ENCODE assay signal across 10 mouse cellular contexts in genomic region chr13:23593051-23593770, GRCm38 (mm10). TPM values are rescaled to one million over a fixed set of nuclear protein-coding genes. Genes with fewer than 3 reads are reported as not detected.
DNase-seq lines count a peak whose midpoint lies in the region; ATAC-seq and TF ChIP-seq lines count a peak whose summit lies in the region.
"Had no signal": no experiment of that assay in that cellular context is flagged by ENCODE, and none has a peak within 500 bp of the region (broad histone marks: within the 10 kb centered on the region; RNA-seq: fewer than 3 reads in every experiment).

No protein-coding gene starts in this region.

- TF ChIP-seq CTCF in heart, postnatal 0 days (IDR thresholded peaks at IDR 0.05; ENCODE audit: low read depth), result no peak
- no peak for TF ChIP-seq CTCF in heart, adult 2 months (IDR thresholded peaks at IDR 0.05)
- no peak for TF ChIP-seq CTCF in lung, postnatal 0 days (IDR thresholded peaks at IDR 0.05)

- H3K79me2 ChIP-seq in heart, adult 2 months (replicated peaks; ENCODE audit: control insufficient read depth, insufficient read depth, low read length), result no peaks in the 10 kb centered on the region

- no peak; the same call in 1 of the 2 replicates for ATAC-seq in heart, postnatal 0 days (ENCODE audit: insufficient read depth, low read depth)
- peak; percentile 61; the same call in 1 of the 2 replicates for ATAC-seq in kidney, embryonic 16.5 days (ENCODE audit: low FRiP score, low TSS enrichment)
- ATAC-seq in lung, postnatal 0 days, result peak; percentile 83
- ATAC-seq in activated CD4-positive, CD25-positive, alpha-beta regulatory T cell, adult 4 months, result no peak
- ATAC-seq in hindbrain, embryonic 11.5 days (ENCODE audit: low FRiP score), result no peak
- ATAC-seq in cerebellum, adult (ENCODE audit: insufficient number of reproducible peaks, low FRiP score, low TSS enrichment), result no peak

- H3K9me3 ChIP-seq in heart, postnatal 0 days (replicated peaks; ENCODE audit: control insufficient read depth, low read length), result no peaks in the 10 kb centered on the region
- H3K9me3 ChIP-seq in kidney, embryonic 16.5 days (ENCODE audit: low read length), result no peaks in the 10 kb centered on the region
- no peaks in the 10 kb centered on the region for H3K9me3 ChIP-seq in lung, postnatal 0 days (ENCODE audit: low read length)
- H3K9me3 ChIP-seq in hindbrain, embryonic 11.5 days (ENCODE audit: control insufficient read depth, low read length), result no peaks in the 10 kb centered on the region
- H3K9me3 ChIP-seq: embryonic facial prominence, embryonic 12.5 days; neural tube, embryonic 12.5 days had no signal

- DNase-seq in heart, postnatal 0 days (ENCODE audit: low spot score), result no peak
- DNase-seq in heart, adult 2 months, result no peak
- DNase-seq in T-cell, adult 2 months (ENCODE audit: low spot score), result peak; percentile 13
- peak; percentile 50 for DNase-seq in lung, postnatal 0 days (ENCODE audit: low spot score)
- DNase-seq in hindbrain, embryonic 11.5 days (ENCODE audit: low spot score), result no peak

- TF ChIP-seq EP300 in heart, postnatal 0 days (IDR thresholded peaks at IDR 0.05; ENCODE audit: low read depth), result no peak
- no peak for TF ChIP-seq EP300 in heart, adult 2 months (IDR thresholded peaks at IDR 0.05; ENCODE audit: insufficient read depth, low read depth, low read length)
- peak; percentile 62; the same call in 1 of the 2 replicates for TF ChIP-seq EP300 in lung, postnatal 0 days (IDR thresholded peaks at IDR 0.05)

- no peaks in the 10 kb centered on the region for H3K4me1 ChIP-seq in heart, postnatal 0 days (ENCODE audit: control insufficient read depth, insufficient read depth)
- H3K4me1 ChIP-seq in heart, adult 2 months (ENCODE audit: control insufficient read depth, insufficient read depth, low read length), result no peaks in the 10 kb centered on the region; the same call in 1 of the 2 replicates
- H3K4me1 ChIP-seq in kidney, embryonic 16.5 days (ENCODE audit: insufficient read depth, low read length), result peaks cover 14% of the 10 kb centered on the region
- H3K4me1 ChIP-seq in lung, postnatal 0 days (ENCODE audit: insufficient read depth, low read depth, low read length), result no peaks in the 10 kb centered on the region
- no peaks in the 10 kb centered on the region for H3K4me1 ChIP-seq in hindbrain, embryonic 11.5 days (replicated peaks; ENCODE audit: control insufficient read depth, insufficient read depth, low read length)
- H3K4me1 ChIP-seq: neural tube, embryonic 12.5 days had no signal

- H3K4me3 ChIP-seq in heart, postnatal 0 days (ENCODE audit: low read depth, low read length), result no peak overlapping the region
- no peak overlapping the region for H3K4me3 ChIP-seq in heart, adult 2 months
- H3K4me3 ChIP-seq in kidney, embryonic 16.5 days (ENCODE audit: low read length), result no peak overlapping the region
- H3K4me3 ChIP-seq in lung, postnatal 0 days (ENCODE audit: low read depth, low read length), result no peak overlapping the region
- no peak overlapping the region for H3K4me3 ChIP-seq in hindbrain, embryonic 11.5 days (ENCODE audit: low read depth, low read length)
- H3K4me3 ChIP-seq: embryonic facial prominence, embryonic 12.5 days; neural tube, embryonic 12.5 days had no signal

- H3K27ac ChIP-seq in heart, postnatal 0 days (ENCODE audit: low read depth), result peak overlapping the region; percentile 61; the same call in 1 of the 2 replicates
- H3K27ac ChIP-seq in heart, adult 2 months, result no peak overlapping the region
- peak overlapping the region; percentile 86 for H3K27ac ChIP-seq in kidney, embryonic 16.5 days (ENCODE audit: low read length)
- peak overlapping the region; percentile 57 for H3K27ac ChIP-seq in lung, postnatal 0 days (ENCODE audit: low read length)
- no peak overlapping the region for H3K27ac ChIP-seq in hindbrain, embryonic 11.5 days (ENCODE audit: low read depth, low read length)
- H3K27ac ChIP-seq: embryonic facial prominence, embryonic 12.5 days; neural tube, embryonic 12.5 days had no signal

- intact Hi-C loops in heart, adult 2 months (cut with DNase I), result no loop called here

- H3K27me3 ChIP-seq in heart, postnatal 0 days (ENCODE audit: control insufficient read depth, insufficient read depth, low read length), result no peaks in the 10 kb centered on the region
- no peaks in the 10 kb centered on the region for H3K27me3 ChIP-seq in heart, adult 2 months (ENCODE audit: control insufficient read depth, insufficient read depth, low read length)
- H3K27me3 ChIP-seq in kidney, embryonic 16.5 days (ENCODE audit: insufficient read depth, low read length), result no peaks in the 10 kb centered on the region
- H3K27me3 ChIP-seq in lung, postnatal 0 days (replicated peaks; ENCODE audit: insufficient read depth, low read length), result no peaks in the 10 kb centered on the region
- no peaks in the 10 kb centered on the region for H3K27me3 ChIP-seq in hindbrain, embryonic 11.5 days (ENCODE audit: control insufficient read depth, insufficient read depth, low read length)
- H3K27me3 ChIP-seq: embryonic facial prominence, embryonic 12.5 days; neural tube, embryonic 12.5 days had no signal

- 55% methylated on average over 5 of the region's 5 CpGs for WGBS in heart, postnatal 0 days
- 42% methylated on average over 5 of the region's 5 CpGs for WGBS in heart, adult 2 months
- WGBS in kidney, embryonic 16.5 days, result 55% methylated on average over 5 of the region's 5 CpGs
- WGBS in lung, postnatal 0 days, result 50% methylated on average over 5 of the region's 5 CpGs
- WGBS in hindbrain, embryonic 11.5 days, result 91% methylated on average over 5 of the region's 5 CpGs

- H3K4me2 ChIP-seq in heart, postnatal 0 days (ENCODE audit: low read depth, low read length), result no peak overlapping the region
- H3K4me2 ChIP-seq in kidney, embryonic 16.5 days (replicated peaks; ENCODE audit: low read depth, low read length), result 0 out of 2 replicates have a peak overlapping the region, but pooled peaks have one; percentile 12
- H3K4me2 ChIP-seq in lung, postnatal 0 days (replicated peaks; ENCODE audit: low read depth, low read length), result no peak overlapping the region
- no peak overlapping the region for H3K4me2 ChIP-seq in hindbrain, embryonic 11.5 days (replicated peaks; ENCODE audit: low read depth, low read length)
- H3K4me2 ChIP-seq: embryonic facial prominence, embryonic 12.5 days; neural tube, embryonic 12.5 days had no signal

- H3K36me3 ChIP-seq in heart, postnatal 0 days (replicated peaks; ENCODE audit: control insufficient read depth, insufficient read depth, low read length), result no peaks in the 10 kb centered on the region
- no peaks in the 10 kb centered on the region for H3K36me3 ChIP-seq in heart, adult 2 months (ENCODE audit: control insufficient read depth, insufficient read depth, low read length)
- no peaks in the 10 kb centered on the region for H3K36me3 ChIP-seq in kidney, embryonic 16.5 days (ENCODE audit: insufficient read depth, low read length)
- H3K36me3 ChIP-seq in lung, postnatal 0 days (ENCODE audit: insufficient read depth, low read length), result no peaks in the 10 kb centered on the region
- H3K36me3 ChIP-seq in hindbrain, embryonic 11.5 days (ENCODE audit: control insufficient read depth, insufficient read depth, low read length), result no peaks in the 10 kb centered on the region
- H3K36me3 ChIP-seq: embryonic facial prominence, embryonic 12.5 days; neural tube, embryonic 12.5 days had no signal

- TF ChIP-seq POLR2A in heart, adult 2 months (IDR thresholded peaks at IDR 0.05; ENCODE audit: insufficient read depth, low read depth, low read length), result no peak

- H3K9ac ChIP-seq in heart, postnatal 0 days (replicated peaks; ENCODE audit: low read depth, low read length), result no peak overlapping the region
- no peak overlapping the region for H3K9ac ChIP-seq in heart, adult 2 months (ENCODE audit: low read depth, low read length)
- H3K9ac ChIP-seq in kidney, embryonic 16.5 days (replicated peaks; ENCODE audit: low read length), result no peak overlapping the region; the same call in 1 of the 2 replicates
- no peak overlapping the region for H3K9ac ChIP-seq in lung, postnatal 0 days (replicated peaks; ENCODE audit: low read depth)
- no peak overlapping the region for H3K9ac ChIP-seq in hindbrain, embryonic 11.5 days (ENCODE audit: low read depth, low read length)
- H3K9ac ChIP-seq: embryonic facial prominence, embryonic 12.5 days; neural tube, embryonic 12.5 days had no signal

RNA-seq across cellular contexts. Expression of gene Hist1h4d, which starts 11.8 kb away (rescaled TPM):
- 1,649 and 2,136 TPM in 2 replicates for total RNA-seq in heart, postnatal 0 days (2014; rRNA removed; ENCODE audit: low replicate concordance)
- polyA plus RNA-seq in heart, postnatal 0 days (2015; fragmentation: Nextera tagmentation; extraction: Ambion mirVana), result 18.8 and 21.2 TPM in 2 replicates
- 10 to 100 TPM; 47.3 to 51.7 TPM for total RNA-seq in heart, adult 2 months (2021)
- polyA plus RNA-seq in heart, adult 2 months (2012; rRNA removed), result 1.7 and 2.5 TPM in 2 replicates
- 102 TPM in 2 replicates for polyA plus RNA-seq in kidney, embryonic 16.5 days (2015; fragmentation: Nextera tagmentation; extraction: Ambion mirVana)
- polyA plus RNA-seq in lung, postnatal 0 days (2015; fragmentation: Nextera tagmentation; extraction: Ambion mirVana), result 31.4 and 36.9 TPM in 2 replicates
- 10 to 100 TPM; 36.8 to 39.3 TPM for polyA plus RNA-seq in activated CD4-positive, CD25-positive, alpha-beta regulatory T cell, adult 4 months (2017; shearing (Covaris generic))
- polyA plus RNA-seq in hindbrain, embryonic 11.5 days (2014; fragmentation: Nextera tagmentation; extraction: Ambion mirVana), result 95.0 and 95.9 TPM in 2 replicates

RNA-seq across cellular contexts. Expression of gene Hist1h3d, which starts 17.6 kb away (rescaled TPM):
- total RNA-seq in heart, postnatal 0 days (2014; rRNA removed; ENCODE audit: low replicate concordance), result 116 and 155 TPM in 2 replicates
- polyA plus RNA-seq in heart, postnatal 0 days (2015; fragmentation: Nextera tagmentation; extraction: Ambion mirVana), result 1.2 and 1.8 TPM in 2 replicates
- 1 to 10 TPM; 1.5 to 2.3 TPM for total RNA-seq in heart, adult 2 months (2021)
- 1.1 and 1.6 TPM in 2 replicates for polyA plus RNA-seq in heart, adult 2 months (2012; rRNA removed)
- polyA plus RNA-seq in kidney, embryonic 16.5 days (2015; fragmentation: Nextera tagmentation; extraction: Ambion mirVana), result 6.1 and 6.6 TPM in 2 replicates
- polyA plus RNA-seq in lung, postnatal 0 days (2015; fragmentation: Nextera tagmentation; extraction: Ambion mirVana), result 0.62 and 1.3 TPM in 2 replicates
- polyA plus RNA-seq in activated CD4-positive, CD25-positive, alpha-beta regulatory T cell, adult 4 months (2017; shearing (Covaris generic)), result not detected
- polyA plus RNA-seq in hindbrain, embryonic 11.5 days (2014; fragmentation: Nextera tagmentation; extraction: Ambion mirVana), result 7.2 and 8.3 TPM in 2 replicates

RNA-seq across cellular contexts. Expression of gene Hist1h2ad, which starts 19.0 kb away (rescaled TPM):
- 568 and 769 TPM in 2 replicates for total RNA-seq in heart, postnatal 0 days (2014; rRNA removed; ENCODE audit: low replicate concordance)
- 0.27 and 1.8 TPM in 2 replicates for polyA plus RNA-seq in heart, postnatal 0 days (2015; fragmentation: Nextera tagmentation; extraction: Ambion mirVana)
- total RNA-seq in heart, adult 2 months (2021), result 1 to 10 TPM; 1.4 to 2.8 TPM
- polyA plus RNA-seq in heart, adult 2 months (2012; rRNA removed), result 0.61 TPM in 1 of 2 replicates, not detected in the other
- polyA plus RNA-seq in kidney, embryonic 16.5 days (2015; fragmentation: Nextera tagmentation; extraction: Ambion mirVana), result 2.5 and 3.0 TPM in 2 replicates
- 0.49 and 0.57 TPM in 2 replicates for polyA plus RNA-seq in lung, postnatal 0 days (2015; fragmentation: Nextera tagmentation; extraction: Ambion mirVana)
- 1 to 10 TPM in 1 of 2 experiments, not detected in 1; 2.3 TPM for polyA plus RNA-seq in activated CD4-positive, CD25-positive, alpha-beta regulatory T cell, adult 4 months (2017; shearing (Covaris generic))
- 1.0 and 2.9 TPM in 2 replicates for polyA plus RNA-seq in hindbrain, embryonic 11.5 days (2014; fragmentation: Nextera tagmentation; extraction: Ambion mirVana)

RNA-seq across cellular contexts. Expression of gene Hist1h2bf, which starts 19.2 kb away (rescaled TPM):
- 603 and 951 TPM in 2 replicates for total RNA-seq in heart, postnatal 0 days (2014; rRNA removed; ENCODE audit: low replicate concordance)
- 1.3 and 1.6 TPM in 2 replicates for polyA plus RNA-seq in heart, postnatal 0 days (2015; fragmentation: Nextera tagmentation; extraction: Ambion mirVana)
- 1 to 10 TPM; 5.2 to 8.4 TPM for total RNA-seq in heart, adult 2 months (2021)
- 1.00 TPM in 1 of 2 replicates, not detected in the other for polyA plus RNA-seq in heart, adult 2 months (2012; rRNA removed)
- 4.3 and 4.4 TPM in 2 replicates for polyA plus RNA-seq in kidney, embryonic 16.5 days (2015; fragmentation: Nextera tagmentation; extraction: Ambion mirVana)
- 0.48 and 0.87 TPM in 2 replicates for polyA plus RNA-seq in lung, postnatal 0 days (2015; fragmentation: Nextera tagmentation; extraction: Ambion mirVana)
- polyA plus RNA-seq in activated CD4-positive, CD25-positive, alpha-beta regulatory T cell, adult 4 months (2017; shearing (Covaris generic)), result under 1 TPM in 1 of 2 experiments, not detected in 1; 0.83 TPM
- polyA plus RNA-seq in hindbrain, embryonic 11.5 days (2014; fragmentation: Nextera tagmentation; extraction: Ambion mirVana), result 1.5 and 3.7 TPM in 2 replicates

RNA-seq across cellular contexts. Expression of gene Hist1h2bg, which starts 22.0 kb away (rescaled TPM):
- total RNA-seq in heart, postnatal 0 days (2014; rRNA removed; ENCODE audit: low replicate concordance), result 1,110 and 1,666 TPM in 2 replicates
- polyA plus RNA-seq in heart, postnatal 0 days (2015; fragmentation: Nextera tagmentation; extraction: Ambion mirVana), result 2.5 and 4.3 TPM in 2 replicates
- total RNA-seq in heart, adult 2 months (2021), result 10 to 100 TPM; 16.4 to 19.5 TPM
- polyA plus RNA-seq in heart, adult 2 months (2012; rRNA removed), result 3.3 TPM in 2 replicates
- polyA plus RNA-seq in kidney, embryonic 16.5 days (2015; fragmentation: Nextera tagmentation; extraction: Ambion mirVana), result 8.5 and 9.1 TPM in 2 replicates
- polyA plus RNA-seq in lung, postnatal 0 days (2015; fragmentation: Nextera tagmentation; extraction: Ambion mirVana), result 1.3 and 1.9 TPM in 2 replicates
- 1 to 10 TPM; 4.0 to 5.7 TPM for polyA plus RNA-seq in activated CD4-positive, CD25-positive, alpha-beta regulatory T cell, adult 4 months (2017; shearing (Covaris generic))
- 3.2 and 4.8 TPM in 2 replicates for polyA plus RNA-seq in hindbrain, embryonic 11.5 days (2014; fragmentation: Nextera tagmentation; extraction: Ambion mirVana)

Comparison
In these comparisons a context has a peak if more than half of its experiments do, and no peak if none do; other contexts are left out.
1. H3K27ac ChIP-seq: peak in heart, postnatal 0 days (single experiment), kidney, embryonic 16.5 days (single experiment) and lung, postnatal 0 days (single experiment); none in heart, adult 2 months (single experiment) and hindbrain, embryonic 11.5 days (single experiment).
2. ATAC-seq: peak in kidney, embryonic 16.5 days (single experiment) and lung, postnatal 0 days (single experiment); none in heart, postnatal 0 days (single experiment), activated CD4-positive, CD25-positive, alpha-beta regulatory T cell, adult 4 months (single experiment), hindbrain, embryonic 11.5 days (single experiment) and cerebellum, adult (single experiment).
3. DNase-seq: peak in T-cell, adult 2 months (single experiment) and lung, postnatal 0 days (single experiment); none in heart, postnatal 0 days (single experiment), heart, adult 2 months (0 of 2) and hindbrain, embryonic 11.5 days (single experiment).